Mouse (Mus musculus) midbrain, postnatal 0 days (tissue): ENCODE measurements at regions not wholly inside any gene's neighbourhood (a gene's known extent, or its start where the extent isn't known, plus 50 kb on each side); places are given as distances from the start of the nearest gene placed in this dataset.
A peak's percentile ranks its signal among the peaks of the same experiment; 100 is the strongest.

Experiments used
- ATAC-seq: fragments of 200-750 bp; cut with Nextera tagmentation; 2 replicates; pipeline ENCODE4 v1.8.0; 2017; ENCODE audit warnings: moderate number of reproducible peaks, mild to moderate bottlenecking, moderate TSS enrichment, moderate library complexity; ENCODE audit not compliant: low FRiP score
- DNase-seq: peaks from one replicate; pipeline ENCODE4 v3.0.0-alpha.2; 2015; ENCODE audit warnings: low spot score
- H3K27ac ChIP-seq: fragments of 300-500 bp; sonication (generic); 2 replicates; pipeline ENCODE4 v1.5.1; 2014; ENCODE audit warnings: low read depth, mild to moderate bottlenecking, low read length, mixed read lengths
- H3K27me3 ChIP-seq: fragments of 300-500 bp; sonication (generic); 2 replicates; pipeline ENCODE4 v1.6.1; 2014; ENCODE audit warnings: low read length, control low read depth, mixed read lengths; ENCODE audit not compliant: insufficient read depth
- H3K36me3 ChIP-seq: fragments of 300-500 bp; sonication (generic); 2 replicates; pipeline ENCODE4 v1.6.1; 2014; ENCODE audit warnings: low read length, control low read depth, mixed read lengths; ENCODE audit not compliant: insufficient read depth
- H3K4me1 ChIP-seq: fragments of 300-500 bp; sonication (generic); 2 replicates; pipeline ENCODE4 v1.6.1; 2014; ENCODE audit warnings: mild to moderate bottlenecking, control low read depth, antibody characterized with exemption, low read length, mixed read lengths; ENCODE audit not compliant: insufficient read depth
- H3K4me2 ChIP-seq: fragments of 300-500 bp; sonication (generic); 2 replicates; pipeline ENCODE4 v1.6.1; 2014; ENCODE audit warnings: low read depth, mild to moderate bottlenecking, low read length, mixed read lengths; ENCODE audit not compliant: poor library complexity, severe bottlenecking
- H3K4me3 ChIP-seq: fragments of 300-500 bp; sonication (generic); 2 replicates; pipeline ENCODE4 v1.5.1; 2014; ENCODE audit warnings: low read depth, mild to moderate bottlenecking, low read length, moderate library complexity
- H3K9ac ChIP-seq: fragments of 300-500 bp; sonication (generic); replicated peaks from 2 replicates; pipeline ENCODE4 v1.6.1; 2014; ENCODE audit warnings: mild to moderate bottlenecking, low read length, moderate library complexity, mixed read lengths; ENCODE audit not compliant: poor library complexity, severe bottlenecking
- H3K9me3 ChIP-seq: fragments of 300-500 bp; sonication (generic); 2 replicates; pipeline ENCODE4 v1.6.1; 2016; ENCODE audit warnings: low read length, control low read depth
- CTCF ChIP-seq: IDR thresholded peaks from 2 replicates; pipeline ENCODE4 v1.5.1; 2016; ENCODE audit warnings: antibody characterized with exemption, mild to moderate bottlenecking
- WGBS: fragments of 180-500 bp; shearing (Covaris S2); extraction: QIAGEN DNeasy Blood & Tissue Kit; methylation state at CpG from one replicate; pipeline ENCODE4 v1.1.7; 2014; 5-methylcytosine and 5-hydroxymethylcytosine counted together

DNA sequence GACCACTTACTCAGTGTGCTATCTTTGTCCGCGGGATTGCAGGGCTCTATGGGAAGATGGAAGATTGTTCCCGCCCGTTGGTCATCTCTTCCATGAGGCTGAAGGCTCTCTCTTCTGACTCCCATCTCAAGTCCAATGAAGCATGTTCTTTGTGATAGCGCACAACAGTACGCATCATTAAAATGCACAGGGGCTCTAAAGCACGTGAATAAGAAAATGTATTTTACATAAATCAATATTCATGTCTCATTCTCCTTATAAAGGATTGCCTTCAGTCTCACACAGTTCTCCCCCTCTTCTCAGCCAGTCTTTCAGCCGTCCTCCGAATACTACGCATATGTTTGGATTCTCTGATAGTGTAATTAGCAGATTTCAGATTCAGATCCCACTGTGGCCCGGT is 420.4 kb downstream of the Cdh26 start:
- WGBS: 28% methylated on average over 11 of the region's 11 CpGs
- Histone ChIP-seq H3K9me3 (no peaks in the 10 kb centered on the region), H3K9ac (no peak overlapping the region), H3K4me3 (no peak overlapping the region), H3K27me3 (0 out of 2 replicates have a peak, but pooled peaks cover 3% of the 10 kb centered on the region), H3K4me1 (no peaks in the 10 kb centered on the region), H3K4me2 (no peak overlapping the region), H3K27ac (no peak overlapping the region), H3K36me3 (no peaks in the 10 kb centered on the region)
- ATAC-seq (peak; percentile 49; the same call in 1 of the 2 replicates), DNase-seq (no peak)
- TF ChIP-seq CTCF: no peak

DNA sequence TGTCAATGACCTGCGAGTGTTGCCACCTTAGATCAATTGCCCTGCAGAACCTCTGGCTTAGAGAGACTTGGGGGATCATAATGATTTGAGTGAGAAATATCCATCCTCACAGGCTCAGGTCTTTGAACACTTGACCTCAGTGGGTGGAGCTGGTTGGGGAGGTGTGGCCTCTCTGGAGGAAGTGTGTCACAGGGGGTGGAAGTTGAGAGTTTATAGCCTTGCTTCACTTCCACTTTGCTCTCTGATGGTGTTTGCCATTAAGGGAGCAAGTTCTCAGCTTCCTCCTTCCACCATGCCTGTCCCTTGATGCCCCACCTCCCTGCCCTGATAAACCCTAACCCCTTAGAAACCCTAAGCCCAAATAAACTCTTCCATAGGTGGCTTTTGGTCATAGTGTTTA is 423.7 kb downstream of the Cdh26 start:
- Histone ChIP-seq H3K36me3 (no peaks in the 10 kb centered on the region), H3K27me3 (0 out of 2 replicates have a peak, but pooled peaks cover 3% of the 10 kb centered on the region), H3K27ac (no peak overlapping the region), H3K4me1 (no peaks in the 10 kb centered on the region), H3K9me3 (no peaks in the 10 kb centered on the region), H3K4me3 (no peak overlapping the region), H3K9ac (no peak overlapping the region), H3K4me2 (no peak overlapping the region)
- no peak for ATAC-seq
- DNase-seq: no peak
- 81% methylated on average over 1 of the region's 1 CpGs for WGBS
- TF ChIP-seq CTCF: no peak

DNA sequence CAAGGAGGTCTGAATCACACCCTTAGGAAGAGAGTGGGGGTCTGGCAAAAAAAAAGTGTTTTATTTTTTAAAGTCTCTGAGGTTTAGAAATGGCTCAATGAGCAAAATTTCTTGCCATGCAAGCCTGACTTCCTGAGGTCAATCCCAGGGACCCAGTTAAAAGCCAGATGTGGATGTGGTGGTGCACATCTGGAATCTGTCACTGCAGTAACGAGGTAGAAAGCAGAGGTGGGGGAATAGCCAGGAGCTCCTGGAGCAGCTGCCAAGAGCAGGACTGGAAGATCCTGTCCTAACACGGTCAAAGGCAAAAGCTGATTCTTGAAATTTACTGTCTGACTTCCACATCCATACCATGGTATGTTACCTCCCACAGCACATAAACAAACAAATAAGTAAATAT is 424.4 kb downstream of the Cdh26 start:
- DNase-seq (no peak), ATAC-seq (no peak)
- Histone ChIP-seq H3K27ac (no peak overlapping the region), H3K36me3 (no peaks in the 10 kb centered on the region), H3K4me2 (no peak overlapping the region), H3K4me1 (no peaks in the 10 kb centered on the region), H3K4me3 (no peak overlapping the region), H3K9me3 (no peaks in the 10 kb centered on the region), H3K27me3 (0 out of 2 replicates have a peak, but pooled peaks cover 3% of the 10 kb centered on the region), H3K9ac (no peak overlapping the region)
- WGBS: 68% methylated on average over 2 of the region's 2 CpGs
- TF ChIP-seq CTCF: no peak

DNA sequence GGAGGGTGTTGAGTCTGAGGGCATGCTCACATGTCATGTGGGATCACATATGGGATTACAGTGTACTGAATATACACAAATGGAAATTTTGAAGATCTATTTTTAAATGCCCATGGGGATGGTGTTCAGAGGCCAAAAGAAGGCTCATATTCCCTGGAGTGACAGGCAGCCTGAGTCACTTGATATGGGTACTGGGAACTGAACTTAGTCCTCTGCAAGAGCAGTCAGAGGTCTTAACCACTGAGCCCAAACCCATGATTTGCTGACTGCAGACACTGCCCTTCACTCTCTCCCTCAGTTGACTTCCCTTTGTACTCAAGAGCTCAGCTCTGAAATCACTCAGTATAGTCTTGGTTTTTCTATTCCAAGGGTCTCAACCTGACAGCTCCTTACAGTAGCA is 432.3 kb downstream of the Cdh26 start:
- Histone ChIP-seq H3K4me3 (no peak overlapping the region), H3K9ac (no peak overlapping the region), H3K4me2 (no peak overlapping the region), H3K4me1 (0 out of 2 replicates have a peak, but pooled peaks cover 3% of the 10 kb centered on the region), H3K9me3 (no peaks in the 10 kb centered on the region), H3K36me3 (no peaks in the 10 kb centered on the region), H3K27ac (no peak overlapping the region), H3K27me3 (no peaks in the 10 kb centered on the region)
- DNase-seq (no peak), ATAC-seq (no peak)
- TF ChIP-seq CTCF: no peak

DNA sequence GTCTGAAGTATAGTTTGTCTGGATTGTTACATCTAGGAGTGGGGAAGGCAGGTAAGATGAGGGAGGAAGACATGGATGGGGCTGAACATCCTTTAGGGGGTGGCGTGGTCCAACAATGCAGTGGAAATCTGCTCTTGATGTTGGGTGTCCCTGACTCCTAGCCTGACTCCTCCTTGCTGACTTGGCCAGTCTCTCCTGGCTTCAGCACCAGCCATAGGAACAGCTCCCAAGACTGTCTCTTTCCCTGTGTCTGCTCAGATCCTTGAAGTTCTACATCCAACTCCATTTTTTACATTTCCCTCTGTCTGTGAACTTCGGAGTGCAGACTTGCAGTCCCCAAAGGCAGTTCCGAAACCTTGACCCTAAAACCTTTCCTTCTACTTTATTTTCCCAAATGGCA is 436.8 kb downstream of the Cdh26 start:
- H3K4me2 ChIP-seq: no peak overlapping the region

DNA sequence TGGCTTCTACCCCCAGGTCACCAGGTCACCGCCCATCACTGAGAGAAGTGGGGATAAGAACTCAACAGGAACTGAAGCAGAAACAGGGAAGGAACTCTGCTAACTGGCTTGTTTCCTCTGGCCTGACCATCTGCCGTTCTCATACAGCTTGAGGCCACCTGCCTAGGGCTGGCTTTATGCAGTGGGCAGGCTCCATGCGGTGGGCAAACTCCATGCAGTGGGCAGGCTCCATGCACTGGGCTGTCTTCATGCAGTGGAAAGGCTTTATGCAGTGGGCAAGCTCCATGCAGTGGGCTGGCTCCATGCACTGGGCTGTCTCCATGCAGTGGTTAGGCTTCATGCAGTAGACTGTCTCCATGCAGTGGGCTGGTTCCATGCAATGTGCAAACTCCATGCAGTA is 438.8 kb downstream of the Cdh26 start:
- no peak overlapping the region for H3K4me2 ChIP-seq
- DNase-seq (no peak), ATAC-seq (no peak)
- TF ChIP-seq CTCF: no peak
- 75% methylated on average over 3 of the region's 3 CpGs for WGBS
- no peaks in the 10 kb centered on the region for H3K4me1 ChIP-seq
- H3K27me3 ChIP-seq: no peaks in the 10 kb centered on the region; the same call in 1 of the 2 replicates
- no peak overlapping the region for H3K27ac ChIP-seq
- no peaks in the 10 kb centered on the region for H3K9me3 ChIP-seq
- no peak overlapping the region for H3K9ac ChIP-seq
- no peaks in the 10 kb centered on the region for H3K36me3 ChIP-seq
- H3K4me3 ChIP-seq: no peak overlapping the region

More for the DNA sequence above, 436.8 kb downstream of the Cdh26 start:
- H3K4me3 ChIP-seq: no peak overlapping the region
- no peaks in the 10 kb centered on the region for H3K9me3 ChIP-seq
- DNase-seq: no peak
- no peaks in the 10 kb centered on the region for H3K36me3 ChIP-seq
- no peak overlapping the region for H3K9ac ChIP-seq
- WGBS: 79% methylated on average over 3 of the region's 3 CpGs
- TF ChIP-seq CTCF: no peak
- no peaks in the 10 kb centered on the region for H3K4me1 ChIP-seq
- no peak for ATAC-seq
- no peak overlapping the region for H3K27ac ChIP-seq
- no peaks in the 10 kb centered on the region; the same call in 1 of the 2 replicates for H3K27me3 ChIP-seq
